Mouse (Mus musculus) myocyte (in vitro differentiated cells): ENCODE data around the gene Skp2. TPM values are rescaled to one million over a fixed set of nuclear protein-coding genes. Genes with fewer than 3 reads are reported as not detected.

ENCODE experiments used
- H3K27me3 ChIP-seq: one replicate; pipeline ENCODE4 v1.6.1; 2011; ENCODE audit not compliant: control insufficient read depth, insufficient read depth, insufficient read length
- H3K36me3 ChIP-seq: one replicate; pipeline ENCODE4 v1.6.1; 2011; ENCODE audit not compliant: control insufficient read depth, insufficient read depth
- H3K4me2 ChIP-seq: one replicate; pipeline ENCODE4 v1.6.1; 2011; ENCODE audit warnings: low read depth, control low read depth
- H3K4me3 ChIP-seq: one replicate; pipeline ENCODE4 v1.5.1; 2011; ENCODE audit warnings: mild to moderate bottlenecking, control low read depth, moderate library complexity
- H3K79me2 ChIP-seq: one replicate; pipeline ENCODE4 v1.6.1; 2011; ENCODE audit not compliant: control insufficient read depth, insufficient read depth
- H3ac ChIP-seq: one replicate; pipeline ENCODE4 v1.6.1; 2011; ENCODE audit not compliant: control insufficient read depth, insufficient read length
- CEBPB ChIP-seq: IDR thresholded peaks from 2 replicates; pipeline ENCODE4 v1.6.1; 2011; ENCODE audit warnings: mild to moderate bottlenecking, moderate library complexity; ENCODE audit not compliant: poor library complexity, insufficient read depth, severe bottlenecking
- E2F4 ChIP-seq: IDR thresholded peaks from one replicate; pipeline ENCODE4 v1.6.1; 2011; ENCODE audit warnings: mild to moderate bottlenecking, control low read depth, moderate library complexity; ENCODE audit not compliant: insufficient read depth
- MAX ChIP-seq: IDR thresholded peaks from one replicate; pipeline ENCODE4 v1.6.1; 2011; ENCODE audit warnings: low read depth, mild to moderate bottlenecking, control low read depth
- MYOD1 ChIP-seq, 3 experiments: IDR thresholded peaks; one replicate each; pipeline ENCODE4 v1.6.1; 2011; ENCODE audit warnings: control low read depth in 2 of 3, low read depth in 2 of 3, mild to moderate bottlenecking in 2 of 3, moderate library complexity in 1 of 3; ENCODE audit not compliant: insufficient read length in 2 of 3, control insufficient read depth in 1 of 3
- MYOG ChIP-seq, 3 experiments: IDR thresholded peaks; one replicate each; pipeline ENCODE4 v1.6.1; 2011; ENCODE audit warnings: control low read depth in 2 of 3, low read depth in 2 of 3, mild to moderate bottlenecking in 2 of 3; ENCODE audit not compliant: insufficient read length in 2 of 3, control insufficient read depth in 1 of 3, insufficient read depth in 1 of 3
- POLR2A ChIP-seq: IDR thresholded peaks from one replicate; pipeline ENCODE4 v1.6.1; 2011; ENCODE audit warnings: low read depth, mild to moderate bottlenecking, control low read depth, moderate library complexity; ENCODE audit not compliant: insufficient read length
- POLR2AphosphoS2 ChIP-seq: IDR thresholded peaks from one replicate; pipeline ENCODE4 v1.6.1; 2011; ENCODE audit warnings: low read depth, control low read depth; ENCODE audit not compliant: insufficient read length
- REST ChIP-seq: IDR thresholded peaks from one replicate; pipeline ENCODE4 v1.6.1; 2011; ENCODE audit warnings: mild to moderate bottlenecking, control low read depth, moderate library complexity; ENCODE audit not compliant: insufficient read depth, insufficient read length
- SRF ChIP-seq: IDR thresholded peaks from one replicate; pipeline ENCODE4 v1.6.1; 2011; ENCODE audit warnings: low read depth; ENCODE audit not compliant: control insufficient read depth, insufficient read length
- TCF12 ChIP-seq: IDR thresholded peaks from one replicate; pipeline ENCODE4 v1.6.1; 2011; ENCODE audit warnings: mild to moderate bottlenecking, control low read depth; ENCODE audit not compliant: poor library complexity, insufficient read depth, severe bottlenecking
- TCF3 ChIP-seq: IDR thresholded peaks from one replicate; pipeline ENCODE4 v1.6.1; 2011; ENCODE audit warnings: low read depth, control low read depth; ENCODE audit not compliant: insufficient read length
- USF1 ChIP-seq: IDR thresholded peaks from one replicate; pipeline ENCODE4 v1.6.1; 2011; ENCODE audit warnings: low read depth, mild to moderate bottlenecking, control low read depth, moderate library complexity
- polyA plus RNA-seq: library from polyadenylated mRNA; unstranded; fragments of >200 nt; fragmentation: generic; extraction: Trizol; gene quantifications from one replicate; pipeline ENCODE4 v1.2.1, GENCODE M21; 2012; ENCODE audit warnings: missing spikeins

The Skp2 gene
- polyA plus RNA-seq, 1 experiment, result 5.0 TPM

DNA sequence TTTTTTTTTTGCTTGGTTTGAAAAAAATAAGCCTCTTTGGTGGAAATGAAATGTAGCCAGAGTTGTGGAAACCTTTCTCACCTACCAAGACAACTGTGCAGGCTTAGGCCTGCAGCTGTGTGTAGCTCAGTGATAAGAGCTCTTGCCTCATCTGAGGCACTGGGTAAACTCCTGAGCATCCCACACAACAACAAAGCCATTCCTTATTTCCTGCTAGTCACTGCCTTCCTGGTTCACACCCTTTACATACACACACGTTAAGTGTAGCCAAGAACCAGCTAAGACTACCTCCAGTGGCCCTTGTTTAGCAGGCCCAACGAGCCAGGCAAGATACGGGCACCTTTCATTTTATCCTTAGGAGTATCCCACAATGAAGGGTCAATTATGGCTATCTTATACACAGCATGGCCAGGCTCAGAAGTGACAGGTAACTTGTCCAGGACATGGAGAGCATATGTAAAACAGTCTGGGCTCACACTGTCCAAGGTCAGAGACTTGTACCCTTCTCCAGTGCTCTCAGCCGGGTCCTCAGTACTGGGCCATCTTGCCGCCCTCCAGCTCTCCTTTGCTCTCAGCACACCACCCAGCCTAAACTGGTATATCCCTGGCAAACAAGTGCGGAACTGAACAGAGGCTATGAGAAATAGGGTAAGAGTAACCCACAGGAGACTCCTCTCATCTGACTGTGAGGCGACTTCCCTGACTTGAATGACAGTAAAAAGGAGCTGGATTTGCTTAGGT is 28.0 kb downstream of the Skp2 start:
- Histone ChIP-seq H3K27me3 (no peaks in the 10 kb centered on the region), H3ac (no peak overlapping the region), H3K79me2 (peaks cover 19% of the 10 kb centered on the region), H3K36me3 (peaks cover 61% of the 10 kb centered on the region), H3K4me2 (no peak overlapping the region), H3K4me3 (no peak overlapping the region)
- TF ChIP-seq POLR2AphosphoS2 (no peak), CEBPB (no peak), POLR2A (no peak), TCF12 (no peak), E2F4 (no peak), REST (no peak), TCF3 (no peak), USF1 (no peak), SRF (no peak), MYOD1 (IDR thresholded peaks at IDR 0.05; ENCODE audit: control insufficient read depth in 1 of 3, insufficient read length in 2 of 3, low read depth in 2 of 3) (no peak), MAX (no peak), MYOG (IDR thresholded peaks at IDR 0.05; ENCODE audit: control insufficient read depth in 1 of 3, insufficient read depth in 1 of 3, insufficient read length in 2 of 3, low read depth in 2 of 3) (no peak)

DNA sequence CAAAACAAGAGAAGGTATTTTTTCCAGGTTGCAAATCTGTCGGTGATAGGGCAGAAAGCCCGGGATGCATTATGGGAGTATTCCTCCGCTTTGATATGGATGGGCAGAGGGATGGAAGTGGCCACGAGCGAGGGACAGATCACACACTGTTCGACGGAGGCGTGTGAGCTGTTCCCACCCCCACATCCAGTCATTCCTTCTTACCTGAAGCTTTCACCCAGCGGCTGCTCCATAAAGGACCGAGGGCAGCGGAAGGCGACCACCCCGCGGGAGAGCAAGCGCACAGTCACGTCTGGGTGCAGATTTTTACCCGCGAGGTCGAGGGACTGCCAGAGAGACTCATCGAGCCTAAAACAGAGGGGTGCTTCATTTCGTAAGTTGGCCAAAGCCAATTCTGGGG is 30.4 kb downstream of the Skp2 start:
- H3K36me3 ChIP-seq, result peaks cover 60% of the 10 kb centered on the region
- H3K4me2 ChIP-seq, result no peak overlapping the region
- H3ac ChIP-seq, result no peak overlapping the region
- TF ChIP-seq MYOG (IDR thresholded peaks at IDR 0.05; ENCODE audit: control insufficient read depth in 1 of 3, insufficient read depth in 1 of 3, insufficient read length in 2 of 3, low read depth in 2 of 3) (no peak), POLR2A (no peak), USF1 (no peak), MYOD1 (IDR thresholded peaks at IDR 0.05; ENCODE audit: control insufficient read depth in 1 of 3, insufficient read length in 2 of 3, low read depth in 2 of 3) (no peak), SRF (no peak), E2F4 (no peak), TCF12 (no peak), MAX (no peak), REST (no peak)
- H3K79me2 ChIP-seq, result peaks cover 5% of the 10 kb centered on the region
- H3K4me3 ChIP-seq, result no peak overlapping the region
- H3K27me3 ChIP-seq, result no peaks in the 10 kb centered on the region

DNA sequence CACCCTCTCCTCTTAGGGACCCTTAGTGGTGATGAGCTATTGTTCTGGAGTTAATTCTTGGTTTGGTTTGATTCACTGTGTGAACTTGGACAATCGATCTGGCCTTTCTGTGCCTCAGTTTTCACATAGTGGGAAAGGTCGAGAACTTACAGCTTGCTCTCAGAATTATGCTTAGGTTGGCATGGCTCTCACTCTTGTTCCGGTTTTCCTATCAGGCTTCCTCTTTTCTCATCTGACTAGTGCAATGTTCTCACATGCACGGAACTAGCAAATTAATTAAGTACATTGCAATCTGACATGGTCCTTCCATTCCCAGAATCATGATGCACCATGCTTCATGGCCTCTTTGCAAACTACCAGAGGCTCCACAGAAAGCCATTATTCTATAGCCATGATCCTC is 32.2 kb downstream of the Skp2 start:
- H3K79me2 ChIP-seq, result no peaks in the 10 kb centered on the region

DNA sequence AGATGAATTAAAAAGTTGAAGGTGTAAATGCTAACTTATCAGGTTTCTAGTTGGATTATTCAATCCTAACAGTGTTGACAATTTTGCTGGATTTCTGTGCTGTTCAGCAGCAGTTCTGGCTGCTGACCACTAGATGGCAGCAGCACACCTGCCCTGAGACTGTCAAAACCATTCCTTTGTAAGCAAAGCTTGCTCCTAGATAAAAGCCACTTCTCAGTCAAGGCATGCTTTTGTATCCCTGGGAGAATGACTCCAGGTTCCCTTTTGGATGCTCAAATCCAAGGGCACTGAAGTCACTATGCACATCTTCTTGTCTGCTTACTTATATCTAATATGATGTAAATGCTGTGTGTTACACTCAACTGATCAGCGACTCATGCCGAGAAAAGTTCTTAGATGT is 35.1 kb downstream of the Skp2 start:
- no peak overlapping the region for H3ac ChIP-seq
- no peaks in the 10 kb centered on the region for H3K79me2 ChIP-seq
- peaks cover 79% of the 10 kb centered on the region for H3K36me3 ChIP-seq
- TF ChIP-seq USF1 (no peak), TCF3 (no peak), MYOG (IDR thresholded peaks at IDR 0.05; ENCODE audit: control insufficient read depth in 1 of 3, insufficient read depth in 1 of 3, insufficient read length in 2 of 3, low read depth in 2 of 3) (no peak)
- H3K4me2 ChIP-seq, result no peak overlapping the region
- no peak overlapping the region for H3K4me3 ChIP-seq
- no peaks in the 10 kb centered on the region for H3K27me3 ChIP-seq

More for the DNA sequence above, 32.2 kb downstream of the Skp2 start:
- Histone ChIP-seq H3K36me3 (peaks cover 73% of the 10 kb centered on the region), H3K27me3 (no peaks in the 10 kb centered on the region), H3ac (no peak overlapping the region), H3K4me3 (no peak overlapping the region), H3K4me2 (no peak overlapping the region)
- TF ChIP-seq TCF3 (no peak), POLR2AphosphoS2 (no peak), MAX (no peak), TCF12 (no peak), E2F4 (no peak), POLR2A (no peak), SRF (no peak), REST (no peak), USF1 (no peak), CEBPB (no peak), MYOG (IDR thresholded peaks at IDR 0.05; ENCODE audit: control insufficient read depth in 1 of 3, insufficient read depth in 1 of 3, insufficient read length in 2 of 3, low read depth in 2 of 3) (no peak), MYOD1 (IDR thresholded peaks at IDR 0.05; ENCODE audit: control insufficient read depth in 1 of 3, insufficient read length in 2 of 3, low read depth in 2 of 3) (no peak)

- H3K79me2 ChIP-seq, result no peaks in the 10 kb centered on the region
- no peak overlapping the region for H3K4me2 ChIP-seq
- no peaks in the 10 kb centered on the region for H3K27me3 ChIP-seq
- peaks cover 79% of the 10 kb centered on the region for H3K36me3 ChIP-seq
- TF ChIP-seq MAX (no peak), SRF (no peak), MYOD1 (IDR thresholded peaks at IDR 0.05; ENCODE audit: control insufficient read depth in 1 of 3, insufficient read length in 2 of 3, low read depth in 2 of 3) (no peak), REST (no peak), MYOG (IDR thresholded peaks at IDR 0.05; ENCODE audit: control insufficient read depth in 1 of 3, insufficient read depth in 1 of 3, insufficient read length in 2 of 3, low read depth in 2 of 3) (no peak), POLR2AphosphoS2 (no peak), USF1 (no peak), TCF3 (no peak), TCF12 (no peak), CEBPB (no peak)
- H3ac ChIP-seq, result no peak overlapping the region
- H3K4me3 ChIP-seq, result no peak overlapping the region
Observed at GRCm38 (mm10) chr15:9118852-9119251, 36.4 kb downstream of the Skp2 start.
